Mouse (Mus musculus) monocyte, adult 5-6 weeks (primary cell): ENCODE measurements around the gene Strap. TPM values are rescaled to one million over a fixed set of nuclear protein-coding genes. Genes with fewer than 3 reads are reported as not detected.
"Not testable (repeated sequence)": the region's sequence is repeated elsewhere in the genome, so short reads cannot be mapped to it uniquely, and the experiment has no call there.

Experiments used
- ATAC-seq: fragments of 153-309, 156-312 bp; replicated peaks from 2 replicates; pipeline ENCODE4 v1.8.0; 2017; ENCODE audit warnings: mild to moderate bottlenecking; ENCODE audit not compliant: low TSS enrichment, insufficient number of reproducible peaks, severe bottlenecking, poor library complexity, low FRiP score
- total RNA-seq: library from RNA; stranded (forward); fragments of 200-1000, 200-491, 200-594 nt; gene quantifications from 3 replicates; pipeline ENCODE4 v1.2.3, GENCODE M21; 2017

Strap gene
- total RNA-seq, result 83.6 to 127 TPM (median 84.4 TPM) in 3 replicates

DNA sequence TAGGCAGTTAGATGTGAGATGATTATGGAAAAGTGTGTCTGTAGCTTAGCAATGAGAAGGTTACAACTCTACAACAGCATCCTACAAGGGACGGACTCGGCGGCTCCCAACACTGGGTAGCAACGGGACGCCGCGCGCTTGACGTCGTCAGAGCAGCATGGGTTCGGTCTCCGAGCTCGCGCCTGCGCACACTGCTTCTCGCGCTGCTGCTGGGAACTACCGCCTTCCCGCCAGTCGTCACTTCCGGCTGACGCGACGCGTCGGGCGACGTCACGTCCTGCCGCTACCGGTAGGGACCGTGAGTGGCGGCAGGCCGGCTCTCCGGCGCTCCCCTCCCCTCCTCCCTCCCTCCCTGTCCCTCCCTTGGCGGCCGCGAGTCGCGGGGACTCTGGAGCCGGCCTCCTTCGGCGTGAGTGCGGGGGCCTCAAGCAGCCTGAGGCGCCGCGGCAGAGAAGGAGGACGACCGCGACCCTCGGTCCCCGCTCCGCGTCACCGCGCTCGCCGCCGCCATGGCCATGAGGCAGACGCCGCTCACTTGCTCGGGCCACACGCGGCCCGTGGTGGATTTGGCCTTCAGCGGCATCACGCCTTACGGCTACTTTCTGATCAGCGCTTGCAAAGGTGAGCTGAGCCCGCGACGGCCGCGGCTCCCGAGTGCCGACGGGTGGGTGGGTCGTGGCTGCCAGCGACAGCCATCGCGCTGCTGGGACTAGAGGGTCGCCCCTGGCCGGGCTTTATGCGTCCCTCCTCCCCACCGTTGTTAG lies at the start of gene Strap:
TSS of gene Strap (plus strand) at position 233 of the 764 bp plus-strand sequence.
- peak; percentile 96 for ATAC-seq

DNA sequence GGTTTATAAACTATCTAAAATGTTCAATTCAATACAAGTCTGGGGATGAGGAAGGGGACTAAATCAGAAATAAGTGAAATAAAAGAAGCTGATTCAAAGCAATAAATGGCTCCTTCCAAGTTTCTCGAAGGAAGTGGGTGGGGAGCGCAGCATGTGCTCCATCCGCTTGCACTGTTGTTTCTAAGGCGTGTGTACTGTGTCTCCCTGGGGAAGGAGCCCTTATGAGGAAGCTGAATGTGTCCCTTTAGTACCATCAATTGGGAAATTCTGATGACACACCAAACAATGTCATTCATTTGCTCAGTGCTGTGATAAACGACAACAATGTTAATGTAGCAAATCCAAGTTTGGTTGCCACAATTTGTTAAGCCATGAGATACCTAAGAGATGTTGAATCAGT lies 47.2 kb upstream of the Strap start:
- ATAC-seq, result no peak

DNA sequence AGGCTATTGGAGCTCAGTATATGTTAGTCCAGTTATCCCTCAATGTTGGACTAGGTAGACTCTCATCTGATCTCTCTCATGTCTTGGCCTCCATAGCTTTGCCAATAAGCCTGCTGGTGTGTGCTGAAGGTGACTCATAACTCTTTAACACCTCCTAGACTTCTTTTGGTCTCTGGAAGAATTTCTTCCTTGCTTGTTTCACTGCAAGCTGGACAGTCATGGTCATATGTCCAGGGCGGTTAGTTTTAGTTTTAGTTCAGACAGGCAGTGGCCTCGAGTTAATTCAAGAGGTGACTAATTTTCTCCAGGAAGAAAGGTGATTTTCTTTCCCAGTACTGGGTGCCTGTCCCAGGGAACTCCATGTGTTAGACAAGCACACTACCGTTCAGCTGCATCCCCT lies 46.8 kb upstream of the Strap start:
- no peak for ATAC-seq

DNA sequence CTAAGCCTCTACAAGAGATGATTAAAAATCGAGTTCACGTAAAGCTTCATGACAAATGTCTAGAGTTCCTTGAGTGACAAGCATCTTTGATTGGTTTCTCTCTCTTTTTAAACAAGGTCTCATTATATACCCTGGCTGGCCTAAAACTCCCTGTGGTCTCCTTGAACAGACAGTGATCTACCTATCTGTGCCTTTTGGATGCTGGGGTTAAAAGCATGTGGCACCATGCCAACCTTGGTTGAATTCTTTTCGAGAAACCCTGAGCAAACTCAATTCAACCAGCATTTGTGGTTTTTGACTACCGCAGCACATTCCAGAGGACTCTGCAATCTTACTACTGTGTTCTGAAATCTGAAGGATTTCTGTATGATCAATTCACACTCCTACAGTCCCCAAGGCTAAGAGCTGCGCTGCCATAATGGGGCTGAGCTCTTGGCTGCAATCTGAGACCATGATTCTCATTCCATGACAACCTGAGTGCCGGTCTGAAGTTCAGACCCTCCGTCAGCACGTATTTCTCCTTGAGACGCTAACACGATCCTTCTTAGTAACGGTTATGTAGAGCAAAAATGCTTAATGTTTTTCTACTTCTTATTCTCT lies 46.3 kb upstream of the Strap start:
- no peak for ATAC-seq

DNA sequence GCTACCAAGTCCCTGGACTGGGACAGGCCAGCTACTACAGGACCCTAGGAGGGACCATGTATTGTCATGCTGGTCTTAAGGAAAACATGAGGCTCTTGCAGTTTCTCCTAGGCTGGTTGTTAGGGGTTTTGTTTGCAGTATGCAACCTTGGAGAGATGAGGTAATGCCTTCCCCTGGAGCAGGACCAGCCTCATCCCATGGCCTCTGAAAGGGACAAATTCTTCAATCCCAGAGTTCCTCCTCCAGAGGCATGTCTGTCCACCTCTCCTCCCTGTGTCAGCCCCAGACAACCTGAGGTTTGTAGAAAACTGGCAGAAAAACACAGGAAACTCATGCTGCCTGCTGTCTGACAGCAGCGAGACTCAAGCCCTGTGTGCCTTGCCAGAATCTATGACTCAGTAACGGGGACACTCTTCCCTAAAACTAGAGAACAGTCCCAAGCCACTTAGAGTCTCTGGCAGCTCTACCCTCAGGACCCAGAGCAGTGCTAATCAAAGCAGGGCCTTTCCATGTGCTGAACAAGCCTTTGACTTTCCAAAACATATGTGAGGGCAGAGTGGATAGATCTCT lies 44.2 kb upstream of the Strap start:
- ATAC-seq, result no peak

DNA sequence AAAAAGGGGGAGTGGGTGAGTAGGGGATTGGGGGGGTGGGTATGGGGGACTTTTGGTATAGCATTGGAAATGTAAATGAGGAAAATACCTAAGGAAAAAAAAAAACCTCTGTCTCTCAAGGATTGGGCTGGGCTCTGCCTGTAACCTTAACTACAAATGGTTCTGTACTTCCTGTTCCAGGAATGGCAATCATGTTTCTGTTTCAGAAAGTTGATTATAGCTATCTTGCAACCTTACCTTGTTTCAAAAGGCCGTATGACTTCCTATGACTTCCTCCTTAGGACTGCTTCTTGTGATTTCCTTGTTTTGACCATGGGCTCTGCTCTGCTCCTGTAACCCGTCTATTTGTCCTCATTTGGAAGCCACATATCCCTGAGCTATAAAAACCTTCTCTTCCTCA lies 40.6 kb upstream of the Strap start:
- ATAC-seq, result no peak

DNA sequence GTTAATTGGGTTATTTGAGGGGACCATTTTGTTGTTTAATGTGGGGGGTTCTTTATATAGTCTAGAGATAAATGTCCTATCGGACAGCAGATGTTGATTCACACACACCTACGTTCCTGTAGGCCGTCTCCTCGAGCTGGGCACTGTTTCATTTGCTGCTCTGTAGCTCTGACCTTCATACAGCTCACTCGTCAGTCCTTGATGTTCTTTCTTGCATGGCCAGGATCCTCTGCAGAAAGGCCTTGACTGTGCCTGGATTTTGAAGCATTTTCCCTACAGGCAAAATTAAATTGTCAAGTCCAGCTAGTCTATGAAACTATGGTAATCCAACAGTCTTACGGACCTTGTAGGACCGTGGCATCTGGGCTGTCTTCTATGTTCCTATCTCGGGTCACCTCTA lies 39.8 kb upstream of the Strap start:
- ATAC-seq, result no peak

DNA sequence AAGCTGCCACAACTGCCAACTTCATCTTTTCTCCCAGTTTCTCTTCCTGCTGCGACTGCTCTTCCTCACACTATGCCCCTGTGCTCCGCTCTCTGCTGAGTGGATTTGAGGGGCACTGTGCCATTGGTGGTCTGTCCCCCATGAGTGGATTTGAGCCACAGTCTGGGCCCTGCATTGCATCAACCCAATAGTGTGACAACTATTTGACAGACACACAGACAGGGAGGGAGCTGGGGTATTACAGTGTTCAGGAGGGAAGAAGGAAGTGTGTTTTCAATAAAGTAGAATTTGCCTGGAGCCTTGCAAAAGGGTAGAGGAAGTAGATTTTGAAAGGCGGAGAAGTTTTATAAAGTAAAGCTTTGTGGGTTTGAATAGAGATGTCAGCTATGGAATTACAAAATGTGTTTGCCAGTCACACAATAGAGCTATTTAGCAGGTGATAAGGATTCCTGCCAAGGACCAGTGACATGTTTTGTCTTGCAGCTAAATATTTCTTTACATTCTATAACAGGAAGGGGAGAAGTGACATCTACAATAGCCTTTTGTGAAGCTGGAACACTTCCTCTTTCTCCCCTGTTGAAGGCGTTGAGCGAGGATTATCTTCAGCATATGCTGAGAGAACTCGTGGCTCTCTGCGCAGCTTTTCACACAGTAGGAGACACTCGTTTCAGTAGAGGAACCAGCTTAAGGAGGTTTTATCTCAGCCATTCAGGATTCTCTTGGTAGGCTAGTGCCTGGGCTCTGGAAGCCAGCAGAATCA lies 38.3 kb upstream of the Strap start:
- peak; percentile 76 for ATAC-seq

DNA sequence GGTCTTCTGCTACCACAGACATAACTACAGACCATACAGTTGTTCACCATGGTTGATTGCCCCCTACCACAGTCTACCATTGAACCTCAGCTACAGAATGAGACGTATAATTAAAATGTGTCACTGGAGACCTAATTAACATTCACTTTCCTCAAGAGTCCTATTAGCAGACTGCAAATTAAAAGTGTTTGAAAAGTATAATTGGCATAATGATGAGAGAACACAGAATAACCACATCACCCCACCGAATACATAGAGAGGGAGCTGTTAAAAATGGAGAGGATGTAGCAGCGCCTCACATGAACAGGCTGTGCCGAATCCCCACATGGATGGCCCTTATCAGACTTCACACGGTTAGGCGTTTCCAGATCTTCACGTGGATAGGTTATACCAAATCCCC lies 35.4 kb upstream of the Strap start:
- no peak for ATAC-seq

DNA sequence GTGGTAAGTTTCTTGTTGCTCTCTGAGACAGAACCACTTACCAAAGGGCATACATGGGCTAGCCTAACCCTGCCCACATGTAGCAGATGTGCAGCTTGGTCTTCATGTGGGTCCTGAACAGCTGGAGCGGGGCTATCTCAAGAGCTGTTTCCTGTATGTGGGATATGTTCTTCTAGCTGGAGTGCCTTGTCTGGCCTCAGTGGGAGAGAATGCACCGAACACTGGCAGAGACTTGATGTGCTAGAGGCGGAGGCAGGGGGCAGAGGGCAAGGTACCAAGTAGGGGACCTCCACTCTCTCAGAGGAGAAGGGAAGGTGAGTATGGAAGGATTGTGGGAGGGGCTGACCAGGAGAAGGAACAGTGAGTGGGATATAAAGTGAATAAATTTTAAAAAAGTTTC lies 32.7 kb upstream of the Strap start:
- ATAC-seq, result no peak

DNA sequence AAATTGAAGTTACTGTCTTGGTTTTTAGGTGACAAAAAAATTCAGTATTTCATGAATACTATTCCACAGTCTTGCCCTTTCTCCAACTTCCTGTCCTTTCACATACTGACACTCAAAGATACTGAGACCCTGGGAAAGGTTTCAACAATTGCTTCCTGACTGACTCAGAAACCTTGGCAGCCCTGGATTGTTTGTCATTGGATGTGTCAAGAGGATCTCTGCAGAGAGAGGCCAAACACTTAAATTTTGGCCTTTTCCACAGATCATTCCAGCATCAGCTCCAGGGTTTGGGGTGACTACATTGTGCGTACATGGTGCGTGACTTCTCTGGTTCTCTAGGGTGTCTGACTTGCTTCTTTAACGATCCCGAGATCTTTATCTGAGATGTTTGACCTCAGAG lies 32.0 kb upstream of the Strap start:
- ATAC-seq, result no peak

DNA sequence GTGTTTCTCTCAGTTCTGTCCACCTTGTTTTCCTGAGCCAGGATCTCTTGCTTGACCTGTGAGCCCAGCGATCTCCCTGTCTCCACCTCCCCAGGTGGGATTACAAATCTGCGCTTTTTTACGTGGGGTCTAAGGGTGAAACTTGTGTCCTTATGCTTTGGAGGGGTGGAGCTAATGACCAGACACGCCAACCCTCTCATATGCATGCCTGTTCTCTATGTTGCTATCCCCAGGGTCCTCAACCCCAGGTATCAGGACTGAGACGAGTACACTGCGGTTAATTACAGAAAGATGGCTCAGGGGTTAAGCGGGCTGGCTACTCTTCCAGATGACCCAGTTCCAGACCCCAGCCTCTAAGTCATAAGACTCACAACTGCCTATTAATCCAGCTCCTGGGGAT lies 31.4 kb upstream of the Strap start:
- no peak for ATAC-seq

DNA sequence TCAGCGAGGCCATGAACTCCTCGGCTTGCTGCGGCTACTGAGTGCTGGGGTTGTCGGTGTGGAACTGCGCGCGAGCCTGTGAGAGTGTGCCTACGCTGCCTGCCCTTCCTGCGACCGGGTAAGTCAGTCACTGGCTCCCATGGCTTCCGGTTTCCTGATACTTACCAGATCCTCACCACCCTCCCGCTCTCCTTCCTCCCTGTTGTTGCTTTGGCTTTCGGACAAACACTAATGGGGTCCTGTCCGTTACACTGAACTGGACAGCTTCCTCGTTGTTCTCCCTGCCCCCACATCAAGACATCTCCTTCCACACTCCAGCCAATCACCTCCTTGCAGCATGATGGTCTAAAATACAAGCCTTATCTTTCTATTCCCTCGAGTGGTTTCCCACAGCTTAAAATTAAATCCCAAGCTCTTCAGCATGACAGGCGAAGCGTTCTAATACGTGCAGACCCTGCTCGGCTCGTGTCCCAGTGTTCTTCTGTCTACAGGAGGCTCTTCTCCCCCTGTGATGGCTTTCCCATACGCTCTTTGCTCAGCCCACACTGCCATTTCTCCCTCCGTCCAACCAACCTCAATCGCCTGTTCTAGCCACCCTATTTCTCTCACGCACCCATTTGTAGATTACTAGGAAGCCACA lies 30.5 kb upstream of the Strap start:
- ATAC-seq, result peak; percentile 52; the same call in 1 of the 2 replicates

DNA sequence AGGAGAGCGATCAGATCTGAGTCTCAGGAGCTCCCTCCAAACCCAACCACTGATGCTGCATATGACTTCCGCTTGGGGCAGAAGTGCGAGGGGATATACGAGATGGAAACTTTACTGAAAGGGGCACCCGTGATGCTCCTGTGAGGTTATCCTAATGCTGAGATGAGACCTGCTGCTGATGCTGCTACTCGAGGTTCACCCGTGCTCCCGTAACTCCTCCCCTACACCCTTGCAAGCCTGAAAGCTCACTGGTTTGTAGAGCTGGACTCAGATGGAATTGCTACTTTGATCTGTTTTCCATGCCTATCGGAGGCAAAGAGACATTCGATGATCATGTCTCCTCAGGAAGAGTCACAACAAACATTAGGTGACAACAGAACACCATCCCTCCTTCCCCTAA lies 28.7 kb upstream of the Strap start:
- no peak for ATAC-seq

DNA sequence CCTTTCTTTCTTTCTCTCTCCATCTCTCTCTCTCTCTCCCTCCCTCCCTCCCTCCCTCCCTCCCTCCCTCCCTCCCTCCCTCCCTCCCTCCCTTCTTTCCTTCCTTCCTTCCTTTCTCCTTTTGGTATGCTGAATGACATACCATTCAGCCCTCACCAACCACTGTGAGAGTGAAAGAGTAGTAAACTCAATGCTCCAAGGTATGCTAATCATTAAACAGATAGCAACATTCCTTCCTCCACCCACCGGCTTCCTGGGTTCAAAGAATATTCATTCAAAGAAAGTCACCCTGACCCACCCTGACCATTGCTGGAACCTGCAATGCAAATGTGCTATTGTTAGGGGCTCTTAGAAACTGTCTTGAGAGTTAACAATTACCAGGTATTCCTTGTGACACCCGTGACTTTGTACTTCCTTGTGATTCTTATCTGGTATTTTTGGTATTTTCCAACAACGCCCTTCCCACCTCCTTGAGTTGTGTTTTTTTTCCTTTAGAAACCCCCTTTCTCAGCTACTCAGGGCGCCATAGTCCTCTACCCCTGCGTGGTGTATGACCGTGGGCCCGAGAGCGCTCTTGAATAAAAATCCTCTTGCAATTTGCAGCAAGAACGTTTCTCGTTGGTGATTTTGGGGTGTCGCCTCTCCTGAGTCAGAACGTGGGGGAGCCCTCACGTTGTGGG lies 26.0 kb upstream of the Strap start:
- ATAC-seq, result not testable (repeated sequence)

DNA sequence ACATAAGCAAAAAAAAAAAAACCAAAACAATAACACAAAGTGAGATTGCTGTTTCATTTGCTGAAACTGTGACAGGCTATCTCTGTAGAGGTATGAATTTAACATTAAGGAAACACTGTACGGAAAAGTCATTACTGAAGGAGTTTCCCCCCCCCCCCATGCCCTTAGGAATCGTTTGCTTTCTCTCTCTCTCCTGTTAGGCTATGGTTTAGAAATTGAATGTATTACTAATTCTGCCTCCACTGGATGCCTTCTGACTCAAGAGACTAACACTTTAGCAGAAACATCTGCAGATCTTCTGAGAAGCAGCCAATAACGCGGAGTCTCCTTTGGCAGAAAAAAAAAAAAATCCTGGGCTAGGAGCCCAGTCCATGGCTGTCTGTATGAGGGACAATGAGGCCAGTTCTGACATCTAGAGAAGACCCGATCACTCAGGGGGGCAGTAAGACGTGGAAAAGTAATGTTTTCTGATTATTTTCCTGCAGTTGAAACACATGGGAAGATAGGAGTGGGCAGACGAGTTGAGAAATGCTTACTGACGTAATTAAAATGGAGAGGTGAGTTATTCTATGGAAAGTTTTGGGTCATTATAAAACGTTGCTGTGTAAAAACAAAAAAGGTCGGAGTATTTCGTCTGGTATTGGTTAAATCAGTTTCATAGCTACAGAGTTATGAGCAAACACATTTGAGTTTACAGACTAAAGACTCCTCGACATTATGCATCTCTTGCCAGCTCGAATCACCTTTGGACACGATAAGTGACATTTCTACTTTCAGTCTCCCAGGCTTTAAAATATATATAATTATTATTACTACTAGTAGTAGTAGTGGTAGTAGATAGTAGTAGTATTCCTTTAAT lies 24.5 kb upstream of the Strap start:
- ATAC-seq, result no peak

DNA sequence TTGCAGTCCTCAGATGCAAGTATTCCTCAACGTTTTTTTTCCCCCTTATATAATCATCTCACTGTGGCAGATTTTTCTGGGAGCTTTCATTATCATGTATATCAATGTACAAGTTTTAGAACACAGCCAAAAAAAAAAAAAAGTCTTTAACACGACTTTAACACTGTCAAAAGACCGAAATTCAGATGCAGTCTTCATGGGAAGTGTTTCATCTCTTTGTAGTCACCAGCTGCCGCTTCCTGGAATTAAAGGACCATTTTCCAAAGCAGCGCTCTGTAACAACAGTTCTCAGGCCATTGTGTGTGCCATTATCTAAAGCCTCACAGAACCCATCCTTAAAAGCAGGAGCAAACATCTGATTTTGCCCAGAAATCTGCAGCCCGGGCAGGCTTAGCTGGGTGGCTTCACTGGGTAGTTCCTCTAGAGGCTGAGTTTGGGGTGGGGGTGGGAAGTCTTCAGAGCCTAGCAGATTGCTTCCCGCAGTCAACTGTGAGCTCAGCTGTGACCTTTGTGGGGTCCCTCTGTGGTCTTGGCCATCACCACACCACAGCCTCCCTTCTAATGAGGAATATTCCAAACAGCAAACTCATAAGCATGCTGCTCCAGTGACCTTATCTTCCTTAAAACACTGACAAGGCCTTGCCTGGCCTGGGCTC lies 22.1 kb upstream of the Strap start:
- ATAC-seq, result no peak
